Mouse (Mus musculus) ovary, postnatal 10 days (tissue): ENCODE measurements around the gene Pde4c.

Experiments used
- DNase-seq: peaks from one replicate; pipeline ENCODE4 v3.0.0; 2022; ENCODE audit warnings: low spot score

Gene Pde4c

DNA sequence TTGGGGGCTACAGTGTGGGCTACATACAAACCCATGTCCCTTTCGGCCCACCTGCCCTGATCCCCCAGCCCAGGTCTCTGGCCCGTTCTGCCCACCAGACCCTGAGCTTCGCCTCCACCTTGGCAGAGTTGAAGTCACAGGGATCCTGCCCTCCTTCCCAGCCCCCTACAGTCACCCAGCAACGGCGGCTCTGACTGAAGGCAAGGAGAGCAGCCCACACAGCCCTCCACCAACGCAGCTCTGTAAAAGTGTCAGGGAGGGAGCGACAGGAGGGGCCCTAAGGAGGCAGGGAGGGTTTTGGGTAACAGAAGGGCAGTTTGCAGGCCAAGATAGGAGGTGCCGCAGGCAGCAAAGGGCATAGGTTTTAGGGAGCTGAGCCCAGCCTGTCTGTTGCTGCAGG lies 67.3 kb downstream of the Pde4c start:
- no peak for DNase-seq

DNA sequence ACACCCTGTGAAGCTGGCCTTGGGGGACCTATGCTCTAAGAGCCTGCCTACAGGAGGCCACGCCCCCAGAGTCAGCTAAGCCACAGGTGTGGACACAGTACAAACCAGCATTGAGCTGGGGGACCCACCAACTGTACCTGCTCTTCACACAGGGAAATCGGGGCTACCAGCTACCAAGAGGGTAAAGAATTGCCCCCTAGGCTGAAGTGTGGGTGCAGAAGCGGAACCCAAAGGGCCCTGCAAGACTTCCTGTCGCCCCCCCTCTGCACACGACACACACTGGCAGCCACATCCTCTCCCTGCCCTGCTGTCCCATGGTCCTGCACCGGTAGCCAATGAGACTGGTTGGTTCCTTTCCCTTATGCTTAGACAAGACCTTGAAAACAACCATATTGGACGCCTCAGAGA lies 67.8 kb downstream of the Pde4c start:
- no peak for DNase-seq

DNA sequence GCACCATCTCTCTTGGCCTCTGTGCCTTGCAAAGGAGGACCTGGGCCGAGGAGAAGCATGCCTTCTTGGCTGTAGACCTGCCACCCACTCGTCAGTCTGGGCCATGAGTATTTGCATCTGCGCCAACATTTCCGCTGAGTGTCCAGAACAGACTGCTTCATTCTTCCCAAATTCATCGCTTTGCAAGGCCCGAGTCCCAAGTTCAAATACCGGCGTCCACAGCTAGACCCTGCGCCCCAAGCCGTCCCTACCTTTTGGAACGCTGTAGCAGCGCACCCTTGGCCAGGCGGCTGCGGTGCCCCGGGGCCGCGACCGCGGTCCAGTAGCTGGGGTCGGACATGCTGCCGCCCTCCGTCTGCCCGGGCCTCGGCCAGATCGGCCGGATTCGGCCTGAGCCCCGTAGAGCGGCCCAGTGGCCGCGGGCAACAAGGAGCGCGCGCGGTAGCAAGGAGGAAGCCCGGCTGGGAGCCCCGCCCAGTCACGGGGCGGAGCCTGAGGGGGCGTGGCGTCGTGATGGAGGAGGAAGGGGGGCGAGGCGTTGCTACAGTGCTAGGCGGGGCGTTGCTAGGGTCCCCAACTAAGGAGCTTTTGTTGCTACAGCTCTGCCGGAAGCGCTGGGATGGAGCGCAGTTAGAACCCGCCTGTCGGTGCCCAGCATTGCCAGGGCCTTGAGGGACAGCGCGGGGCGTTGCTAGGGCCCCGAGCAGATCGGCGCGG lies 68.6 kb downstream of the Pde4c start:
- peak; percentile 96 for DNase-seq

DNA sequence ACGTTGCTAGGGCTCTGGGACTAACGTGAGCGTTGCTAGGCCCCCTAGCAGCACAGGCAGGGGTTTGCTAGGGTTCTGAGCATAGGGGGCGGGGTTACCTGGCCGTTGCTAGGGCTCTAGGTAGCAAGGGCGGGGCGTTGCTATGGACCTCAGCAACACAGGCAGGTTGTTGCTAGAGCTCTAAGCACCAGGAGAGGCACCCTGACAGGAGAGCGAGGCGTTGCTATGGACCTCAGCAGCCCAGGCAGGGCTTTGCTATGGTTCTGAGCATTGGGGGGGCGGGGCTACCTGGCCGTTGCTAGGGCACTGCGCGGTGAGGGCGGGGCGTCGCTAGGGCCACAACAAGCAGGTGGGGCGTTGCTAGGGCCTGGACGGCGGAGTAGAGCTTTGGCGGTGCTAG lies 69.2 kb downstream of the Pde4c start:
- no peak for DNase-seq

DNA sequence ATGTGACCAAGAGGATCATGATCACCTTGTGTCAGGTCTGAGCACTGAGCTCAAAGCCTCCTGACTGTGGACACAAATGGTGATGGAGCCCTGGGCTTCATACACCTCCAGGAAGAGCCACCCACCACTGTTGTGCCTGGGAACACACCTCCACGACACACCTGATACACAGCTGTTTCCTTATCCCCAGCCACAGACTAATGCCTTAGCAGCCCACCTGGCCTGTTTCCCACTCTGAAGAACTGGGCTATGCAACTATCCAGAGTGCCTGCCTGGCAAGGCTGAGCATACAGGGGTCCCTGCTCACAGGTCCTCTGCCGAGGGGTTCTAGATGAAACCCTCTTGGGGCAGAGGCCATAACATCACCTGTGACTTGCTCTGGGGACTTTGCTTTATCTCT lies 70.7 kb downstream of the Pde4c start:
- DNase-seq, result no peak

DNA sequence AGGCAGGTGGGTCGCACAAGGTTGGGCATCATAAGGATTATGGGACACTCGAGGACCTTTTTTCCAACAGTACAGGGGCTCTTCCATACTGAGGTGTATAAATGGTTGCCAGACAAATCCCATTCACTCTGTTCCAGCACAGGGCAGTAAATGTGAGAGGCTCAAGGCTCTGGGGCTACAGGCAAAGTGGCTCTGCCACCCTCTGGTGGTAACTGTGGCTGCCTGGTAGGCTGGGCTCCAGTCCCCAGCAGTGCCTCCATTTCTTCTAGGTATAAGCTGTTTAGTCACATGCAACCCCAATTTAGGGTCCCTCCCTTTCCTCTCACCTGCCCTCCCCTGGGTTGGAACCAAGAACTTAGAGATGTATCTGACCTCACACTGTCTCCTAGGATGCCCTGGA lies 71.8 kb downstream of the Pde4c start:
- no peak for DNase-seq

DNA sequence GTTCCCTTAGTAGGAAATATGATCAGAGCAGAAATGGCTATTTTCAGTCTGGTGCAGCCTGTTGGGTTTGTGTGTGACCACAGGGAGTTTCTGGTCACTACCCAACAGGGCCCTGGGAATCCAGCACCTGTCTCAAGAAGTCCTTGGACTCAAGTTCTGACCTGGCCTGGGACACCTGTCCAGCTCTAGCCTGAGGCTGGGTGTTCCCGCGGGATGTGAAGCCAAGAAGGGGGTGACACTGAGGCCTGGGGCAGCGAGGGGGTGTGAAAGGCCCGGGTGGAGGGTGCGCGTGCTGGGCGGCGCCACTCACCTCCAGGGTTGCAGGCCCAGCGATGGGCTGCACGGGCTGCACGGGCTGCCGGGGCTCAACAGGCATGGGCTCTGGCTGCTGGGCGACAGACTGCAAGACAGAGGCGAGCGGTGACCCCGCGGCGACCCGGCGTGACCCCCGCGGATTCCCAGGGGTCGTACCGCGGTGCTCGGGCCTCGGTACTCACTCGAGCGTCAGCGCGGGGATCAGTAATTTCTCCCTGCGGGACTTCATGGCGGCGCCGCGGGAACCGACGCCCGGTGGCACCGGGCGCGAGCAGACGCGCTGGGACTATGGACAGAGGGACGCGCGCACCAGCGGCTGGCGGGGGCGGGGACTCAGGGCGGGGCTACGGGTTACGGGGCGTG lies 73.0 kb downstream of the Pde4c start:
- DNase-seq, result no peak

DNA sequence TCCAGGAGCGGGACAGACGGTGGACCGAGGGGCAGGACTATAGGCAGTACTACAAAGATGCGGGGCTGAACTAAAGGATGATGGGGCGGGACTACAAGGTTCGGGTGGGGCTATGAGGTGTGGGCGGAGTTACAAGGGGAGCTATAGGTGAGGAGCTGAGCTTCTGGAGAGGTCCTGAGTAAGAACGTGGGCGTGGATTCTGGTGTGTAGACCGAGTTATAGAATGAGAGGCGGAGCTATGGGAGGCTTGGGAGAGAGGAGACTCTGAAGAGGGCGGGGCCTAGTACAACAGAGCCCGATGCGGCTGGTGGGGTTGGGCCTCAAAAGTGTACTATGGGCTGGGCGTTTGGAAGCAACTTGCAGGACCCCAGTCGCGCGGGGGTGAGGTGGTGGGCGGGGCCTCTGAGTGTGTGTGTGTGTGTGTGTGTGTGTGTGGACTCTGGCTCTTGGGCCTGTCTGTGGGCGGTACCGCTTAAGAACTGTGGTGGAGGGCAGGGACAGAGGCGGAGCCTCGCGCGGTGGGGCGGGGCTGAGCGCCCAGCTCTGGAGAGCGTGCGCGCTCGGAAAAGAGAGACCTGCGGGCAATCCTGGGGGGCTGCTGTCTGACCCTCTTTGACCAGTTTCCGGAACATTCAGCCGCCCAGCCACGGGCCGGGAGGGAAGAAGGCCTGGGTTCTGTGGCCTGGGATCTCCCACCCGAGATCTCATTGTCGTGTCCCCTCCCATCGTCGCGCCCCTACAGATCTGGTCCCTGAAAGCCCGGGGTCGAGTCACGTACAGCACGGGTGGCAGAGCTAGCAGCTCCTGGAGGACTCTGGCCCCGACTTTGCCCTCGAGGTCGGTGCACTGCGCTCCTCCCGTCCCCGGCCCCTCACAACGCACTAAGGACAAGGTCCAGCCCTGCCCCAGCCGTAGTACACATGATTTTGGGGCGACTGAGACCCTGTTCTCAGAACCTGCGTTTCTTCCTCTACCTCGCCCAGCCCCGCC lies 73.9 kb downstream of the Pde4c start:
- DNase-seq, result peak; percentile 58

DNA sequence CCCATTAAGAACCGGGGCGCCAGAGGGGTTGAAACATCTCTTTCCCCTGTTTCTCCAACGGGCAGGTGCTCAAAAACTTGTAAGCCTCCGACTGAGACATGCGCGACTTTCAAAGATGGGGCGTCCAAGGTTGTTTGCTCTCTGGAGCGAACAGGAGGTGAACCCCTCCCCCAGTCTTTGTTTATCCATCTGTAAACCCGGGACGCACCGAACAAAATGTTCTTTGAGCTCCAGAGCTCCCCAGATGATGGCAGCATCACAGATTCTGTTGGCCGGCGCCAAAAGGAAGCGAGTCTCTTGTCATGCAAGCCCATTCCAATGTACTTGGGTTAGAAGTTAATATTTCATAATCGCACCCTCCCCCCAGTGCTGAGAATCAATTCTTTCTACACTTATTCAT lies 74.8 kb downstream of the Pde4c start:
- no peak for DNase-seq

DNA sequence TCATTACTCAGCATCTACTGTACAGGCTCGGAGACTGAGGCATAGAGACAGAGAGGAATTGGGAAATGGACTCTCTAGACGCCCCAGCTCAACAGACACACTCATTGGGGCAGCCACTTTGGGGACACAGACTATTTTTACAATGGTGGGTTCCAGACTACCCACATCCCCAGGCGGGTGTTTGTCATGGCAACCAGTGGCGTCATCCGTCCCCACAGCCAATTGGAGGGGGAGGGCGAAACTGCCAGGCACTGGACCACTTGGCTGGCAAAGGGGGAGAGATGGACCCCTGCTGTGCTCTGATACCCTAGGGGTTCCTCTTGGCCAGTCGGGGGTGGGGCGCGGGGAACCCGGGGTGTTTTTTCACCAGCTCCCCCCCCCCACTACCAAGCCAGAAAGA lies 77.1 kb downstream of the Pde4c start:
- no peak for DNase-seq
